Mouse (Mus musculus) forebrain, embryonic 13.5 days (tissue): Measurements from ENCODE around the gene Rgs12. TPM values are rescaled to one million over a fixed set of nuclear protein-coding genes. Genes with fewer than 3 reads are reported as not detected.

Experiments used
- ATAC-seq: fragments of 200-750 bp; cut with Nextera tagmentation; 2 replicates; pipeline ENCODE4 v1.8.0; 2017
- H3K27ac ChIP-seq: fragments of 300-500 bp; sonication (generic); 2 replicates; pipeline ENCODE4 v1.5.1; 2015; ENCODE audit warnings: inconsistent platforms, mild to moderate bottlenecking, moderate library complexity
- H3K27me3 ChIP-seq: fragments of 300-500 bp; sonication (generic); 2 replicates; pipeline ENCODE4 v1.6.1; 2015; ENCODE audit warnings: mild to moderate bottlenecking, inconsistent platforms
- H3K36me3 ChIP-seq: fragments of 300-500 bp; sonication (generic); 2 replicates; pipeline ENCODE4 v1.6.1; 2015; ENCODE audit warnings: mild to moderate bottlenecking, inconsistent platforms; ENCODE audit not compliant: poor library complexity, severe bottlenecking
- H3K4me1 ChIP-seq: fragments of 300-500 bp; sonication (generic); 2 replicates; pipeline ENCODE4 v1.6.1; 2015; ENCODE audit warnings: inconsistent platforms
- H3K4me2 ChIP-seq: fragments of 300-500 bp; sonication (generic); 2 replicates; pipeline ENCODE4 v1.6.1; 2015; ENCODE audit warnings: inconsistent platforms, mild to moderate bottlenecking, moderate library complexity
- H3K4me3 ChIP-seq: fragments of 300-500 bp; sonication (generic); 2 replicates; pipeline ENCODE4 v1.5.1; 2015; ENCODE audit warnings: mild to moderate bottlenecking, inconsistent platforms
- H3K9ac ChIP-seq: fragments of 300-500 bp; sonication (generic); 2 replicates; pipeline ENCODE4 v1.6.1; 2015; ENCODE audit warnings: mild to moderate bottlenecking, inconsistent platforms
- H3K9me3 ChIP-seq: fragments of 300-500 bp; sonication (generic); replicated peaks from 2 replicates; pipeline ENCODE4 v1.6.1; 2016; ENCODE audit warnings: inconsistent platforms
- WGBS: fragments of 180-500 bp; shearing (Covaris S2); methylation state at CpG from one replicate; pipeline ENCODE4 v1.1.7; 2015; 5-methylcytosine and 5-hydroxymethylcytosine counted together
- polyA plus RNA-seq: library from polyadenylated mRNA; unstranded; fragments of >200 nt; fragmentation: Nextera tagmentation; extraction: Ambion mirVana; gene quantifications from 2 replicates; pipeline ENCODE4 v1.2.1, GENCODE M21; 2015

Rgs12 gene
- polyA plus RNA-seq: 64.7 and 71.2 TPM in 2 replicates

GRCm38 (mm10) chr5:34948861-34949760 is at the start of gene Rgs12:
Gene Rgs12, plus strand, starts transcription at chr5:34949445.
- H3K27ac ChIP-seq: peak within 1 kb of the TSS; percentile 94
- peak; percentile 91 for ATAC-seq
- H3K9ac ChIP-seq: peak within 1 kb of the TSS; percentile 98
- peaks cover 5% of the 10 kb centered on the region; the same call in 1 of the 2 replicates for H3K9me3 ChIP-seq
- no peaks in the 10 kb centered on the region for H3K27me3 ChIP-seq
- H3K4me1 ChIP-seq: peaks cover 35% of the 10 kb centered on the region
- H3K4me2 ChIP-seq: peak within 1 kb of the TSS; percentile 79
- H3K4me3 ChIP-seq: peak within 1 kb of the TSS; percentile 88
- H3K36me3 ChIP-seq: peaks cover 16% of the 10 kb centered on the region
- under 1% methylated on average over 82 of the region's 84 CpGs for WGBS

- ATAC-seq: no peak
- Histone ChIP-seq H3K27ac (no peak overlapping the region), H3K9me3 (no peaks in the 10 kb centered on the region), H3K27me3 (no peaks in the 10 kb centered on the region), H3K9ac (no peak overlapping the region), H3K4me2 (no peak overlapping the region), H3K4me1 (0 out of 2 replicates have a peak, but pooled peaks cover 2% of the 10 kb centered on the region), H3K4me3 (no peak overlapping the region), H3K36me3 (peaks cover 88% of the 10 kb centered on the region)
- WGBS: 95% methylated on average over 6 of the region's 6 CpGs
Observed at GRCm38 (mm10) chr5:34899787-34900469, 49.3 kb upstream of the Rgs12 start.

- H3K4me1 ChIP-seq: 0 out of 2 replicates have a peak, but pooled peaks cover 2% of the 10 kb centered on the region
- H3K27me3 ChIP-seq: no peaks in the 10 kb centered on the region
- no peak overlapping the region for H3K4me2 ChIP-seq
- no peak overlapping the region for H3K4me3 ChIP-seq
- H3K9me3 ChIP-seq: no peaks in the 10 kb centered on the region
- peaks cover 89% of the 10 kb centered on the region for H3K36me3 ChIP-seq
- ATAC-seq: no peak
- no peak overlapping the region for H3K27ac ChIP-seq
- H3K9ac ChIP-seq: no peak overlapping the region
Observed at GRCm38 (mm10) chr5:34902371-34902770, 46.9 kb upstream of the Rgs12 start.

GRCm38 (mm10) chr5:34902811-34903385 is 46.3 kb upstream of the Rgs12 start:
- Histone ChIP-seq H3K36me3 (peaks cover 89% of the 10 kb centered on the region), H3K4me1 (0 out of 2 replicates have a peak, but pooled peaks cover 2% of the 10 kb centered on the region), H3K9ac (no peak overlapping the region), H3K4me3 (no peak overlapping the region), H3K27ac (no peak overlapping the region), H3K4me2 (no peak overlapping the region), H3K27me3 (no peaks in the 10 kb centered on the region), H3K9me3 (no peaks in the 10 kb centered on the region)
- ATAC-seq: no peak
- 79% methylated on average over 5 of the region's 5 CpGs for WGBS

DNA sequence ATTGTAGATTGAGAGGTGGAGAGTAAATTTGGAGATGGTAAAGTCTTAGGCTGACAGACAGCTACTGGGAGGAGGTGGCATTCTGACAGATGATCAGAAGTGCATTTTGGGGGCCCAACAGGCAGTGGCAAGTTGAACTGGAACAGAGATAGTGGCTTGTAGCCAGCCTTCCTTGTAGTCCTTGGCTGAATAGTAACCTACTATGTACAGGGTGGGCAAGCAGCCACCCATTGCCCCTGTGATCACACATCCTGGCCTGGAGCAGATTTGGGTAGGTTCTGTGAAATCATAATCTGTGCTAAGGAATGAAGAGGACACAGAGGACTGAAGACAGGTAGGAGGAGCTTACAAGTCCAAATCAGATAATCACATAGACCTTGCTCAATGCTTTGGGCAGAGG is 44.8 kb upstream of the Rgs12 start:
- H3K27ac ChIP-seq: no peak overlapping the region

DNA sequence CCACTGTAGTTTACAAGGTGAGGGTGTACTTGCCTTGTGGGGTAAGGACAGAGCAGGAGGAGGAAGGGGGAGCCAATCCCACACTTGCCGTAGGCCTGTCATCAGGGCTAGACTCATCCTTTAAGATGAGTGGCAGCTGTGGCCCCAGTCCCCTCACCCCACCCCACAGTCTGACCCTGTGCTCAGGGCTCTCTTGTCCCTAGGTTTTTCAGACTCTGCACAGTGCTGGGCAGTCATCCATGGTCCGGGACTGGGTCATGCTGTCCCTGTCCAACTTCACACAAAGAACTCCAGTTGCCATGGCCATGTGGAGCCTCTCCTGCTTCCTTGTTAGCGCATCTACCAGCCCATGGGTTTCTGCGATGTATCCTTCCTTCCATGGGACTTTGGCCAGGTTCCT is 42.0 kb upstream of the Rgs12 start:
- 89% methylated on average over 4 of the region's 4 CpGs for WGBS
- Histone ChIP-seq H3K4me2 (no peak overlapping the region), H3K36me3 (peaks cover 90% of the 10 kb centered on the region), H3K4me3 (no peak overlapping the region), H3K27ac (no peak overlapping the region), H3K9me3 (no peaks in the 10 kb centered on the region), H3K27me3 (no peaks in the 10 kb centered on the region), H3K4me1 (peaks cover 2% of the 10 kb centered on the region; the same call in 1 of the 2 replicates), H3K9ac (no peak overlapping the region)
- no peak for ATAC-seq

More for the DNA sequence above, 44.8 kb upstream of the Rgs12 start:
- Histone ChIP-seq H3K4me3 (no peak overlapping the region), H3K9ac (no peak overlapping the region), H3K27me3 (no peaks in the 10 kb centered on the region), H3K36me3 (peaks cover 90% of the 10 kb centered on the region), H3K4me2 (no peak overlapping the region), H3K4me1 (peaks cover 2% of the 10 kb centered on the region; the same call in 1 of the 2 replicates), H3K9me3 (no peaks in the 10 kb centered on the region)
- no peak for ATAC-seq

DNA sequence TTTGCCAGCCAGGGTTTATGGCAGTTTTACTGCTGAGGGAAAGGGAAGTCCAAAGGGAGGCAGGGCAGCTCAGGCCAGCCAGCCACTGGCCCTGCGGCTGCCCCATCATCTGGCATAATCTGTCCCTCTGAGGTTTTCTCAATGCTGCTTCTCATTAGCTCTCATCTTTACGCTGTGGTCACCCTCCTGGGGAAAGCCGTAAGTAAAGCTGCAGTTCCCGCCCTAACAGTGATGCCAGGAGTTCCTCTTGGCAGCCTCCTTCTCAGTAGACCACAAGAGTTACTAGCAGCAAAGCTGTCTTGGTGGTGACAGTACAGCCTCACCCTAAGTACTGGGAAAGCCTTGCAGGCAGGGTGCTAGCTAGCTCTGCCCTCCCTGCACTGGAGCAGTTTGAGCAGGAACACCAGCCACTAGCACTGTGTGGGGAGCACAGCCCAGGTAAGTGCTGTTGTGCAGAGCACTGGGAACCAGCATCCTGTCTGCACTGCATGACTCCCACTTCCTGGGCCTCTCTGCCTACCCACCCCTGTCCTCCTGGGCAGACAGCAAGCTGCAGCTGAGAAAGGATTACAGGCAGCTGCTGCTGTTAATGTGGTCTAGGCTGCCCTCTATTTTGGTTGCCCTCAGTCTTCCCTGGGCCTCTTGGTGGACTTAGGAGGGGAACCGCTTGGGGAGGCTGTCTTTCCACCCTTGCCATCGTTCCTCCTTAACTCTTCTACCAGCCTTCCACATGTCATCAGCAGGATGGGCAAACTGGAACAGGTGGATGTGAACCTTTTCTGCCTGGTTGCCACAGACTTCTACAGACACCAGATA is 41.1 kb upstream of the Rgs12 start, which contains the start of gene Msantd1:
Gene Msantd1, plus strand, starts transcription at position 103 of the 816 bp plus-strand sequence.
- Histone ChIP-seq H3K27me3 (no peaks in the 10 kb centered on the region), H3K9me3 (no peaks in the 10 kb centered on the region), H3K9ac (no peak within 1 kb of the TSS), H3K36me3 (peaks cover 82% of the 10 kb centered on the region), H3K4me2 (no peak within 1 kb of the TSS), H3K4me1 (peaks cover under 1% of the 10 kb centered on the region; the same call in 1 of the 2 replicates), H3K27ac (no peak within 1 kb of the TSS), H3K4me3 (no peak within 1 kb of the TSS)
- ATAC-seq: no peak
- 86% methylated on average over 6 of the region's 6 CpGs for WGBS

DNA sequence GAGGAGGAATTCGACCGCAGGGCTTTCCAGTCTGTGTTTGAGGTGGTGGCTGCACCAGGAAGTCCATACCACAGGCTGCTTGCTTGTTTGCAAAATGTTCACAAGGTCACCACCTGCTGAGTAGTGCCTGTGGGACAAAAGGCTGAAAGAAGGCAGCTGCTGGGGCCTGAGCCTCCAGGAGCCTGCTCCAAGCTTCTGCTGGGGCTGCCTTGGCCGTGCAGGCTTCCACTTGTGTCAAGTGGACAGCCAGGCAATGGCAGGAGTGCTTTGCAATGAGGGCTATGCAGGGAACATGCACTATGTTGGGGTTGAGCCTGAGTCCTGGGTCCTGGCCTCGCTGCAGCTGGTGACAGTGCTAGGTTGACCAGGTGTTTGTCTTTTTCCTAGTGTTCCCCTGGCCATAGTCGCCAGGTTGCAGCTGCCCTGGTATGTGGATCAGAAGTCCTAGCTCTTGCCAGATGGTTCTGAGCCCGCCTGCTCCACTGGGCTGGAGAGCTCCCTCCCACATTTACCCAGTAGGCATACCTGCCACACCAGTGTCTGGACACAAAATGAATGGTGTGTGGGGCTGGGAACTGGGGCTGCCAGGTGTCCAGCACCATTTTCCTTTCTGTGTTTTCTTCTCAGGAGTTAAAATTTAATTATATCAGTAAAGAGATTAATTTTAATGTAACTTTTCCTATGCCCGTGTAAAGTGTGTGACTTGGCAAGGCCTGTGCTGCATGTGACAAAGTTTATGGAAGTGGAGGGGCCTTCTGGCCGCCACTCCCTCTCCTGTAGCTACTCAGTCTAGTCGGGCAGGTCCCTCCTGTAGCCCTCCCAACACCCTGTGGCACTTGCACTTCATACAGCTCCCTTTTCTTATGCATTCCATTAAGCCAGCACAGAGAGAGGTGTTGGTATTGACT is 40.3 kb upstream of the Rgs12 start:
- Histone ChIP-seq H3K27ac (no peak overlapping the region), H3K9ac (no peak overlapping the region), H3K4me1 (no peaks in the 10 kb centered on the region; the same call in 1 of the 2 replicates), H3K4me2 (no peak overlapping the region), H3K27me3 (no peaks in the 10 kb centered on the region), H3K9me3 (no peaks in the 10 kb centered on the region), H3K36me3 (peaks cover 76% of the 10 kb centered on the region), H3K4me3 (no peak overlapping the region)
- WGBS: 75% methylated on average over 9 of the region's 9 CpGs
- no peak for ATAC-seq

DNA sequence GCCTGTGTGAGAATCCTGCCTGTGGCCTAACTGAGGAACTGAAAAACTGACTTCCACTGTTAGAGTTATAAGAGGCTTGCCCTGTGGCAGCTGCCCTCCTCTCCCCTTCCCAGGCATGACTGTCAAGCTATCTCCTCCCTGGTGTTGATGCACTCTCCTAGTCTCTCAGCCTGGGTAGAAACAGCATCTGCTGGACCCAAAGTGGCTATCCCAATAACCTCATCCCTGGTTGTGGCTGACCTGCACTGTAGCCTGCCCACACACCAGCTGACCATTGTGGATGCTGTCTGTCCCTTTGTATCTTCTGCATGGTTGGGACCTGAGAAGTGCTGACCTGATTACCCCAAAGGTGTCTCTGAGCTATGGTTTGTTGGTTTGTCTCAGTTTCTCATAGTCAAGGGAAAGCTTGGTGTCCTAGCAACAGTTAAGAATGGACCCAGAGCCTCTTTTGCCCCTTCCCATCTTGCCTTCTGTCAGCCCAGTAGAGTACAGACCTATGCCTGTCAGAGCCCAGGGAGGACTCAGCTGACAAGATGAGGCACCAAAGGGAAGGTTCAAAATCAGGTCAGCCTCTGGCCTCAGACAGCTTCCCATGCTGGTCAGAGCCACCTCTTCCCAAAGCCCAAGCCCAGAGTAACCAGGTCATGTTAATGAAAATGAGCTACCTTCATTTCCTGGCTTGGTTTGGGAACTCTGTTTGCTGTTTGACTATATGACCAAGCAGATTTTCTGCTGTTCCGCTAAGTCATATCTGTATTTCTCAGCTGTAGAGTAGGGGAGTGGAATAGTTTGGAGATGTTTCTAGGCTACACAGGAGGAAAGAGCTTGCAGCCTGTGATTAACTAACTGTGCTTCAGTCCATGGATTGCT is 39.4 kb upstream of the Rgs12 start:
- Histone ChIP-seq H3K4me2 (no peak overlapping the region), H3K36me3 (peaks cover 67% of the 10 kb centered on the region), H3K4me3 (no peak overlapping the region), H3K4me1 (no peaks in the 10 kb centered on the region; the same call in 1 of the 2 replicates), H3K9ac (no peak overlapping the region), H3K27ac (no peak overlapping the region), H3K27me3 (no peaks in the 10 kb centered on the region), H3K9me3 (no peaks in the 10 kb centered on the region)
- 89% methylated on average over 1 of the region's 1 CpGs for WGBS
- no peak for ATAC-seq

DNA sequence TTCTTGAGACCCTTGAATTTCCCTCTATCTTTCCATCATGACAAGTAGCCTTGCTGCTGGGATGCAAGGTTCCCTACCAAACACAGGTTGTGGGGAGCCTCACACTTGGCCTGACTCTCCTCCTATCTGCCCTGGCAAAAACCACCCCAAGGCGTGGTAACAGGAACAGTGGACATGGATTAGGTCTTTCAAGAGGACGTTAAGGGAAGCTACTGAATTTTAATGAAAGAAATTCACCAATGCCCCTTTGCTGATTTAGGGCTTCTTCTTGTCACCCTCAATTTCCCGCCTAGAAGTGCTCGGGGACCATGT is 38.8 kb upstream of the Rgs12 start:
- Histone ChIP-seq H3K27me3 (no peaks in the 10 kb centered on the region), H3K9me3 (no peaks in the 10 kb centered on the region), H3K9ac (no peak overlapping the region), H3K27ac (no peak overlapping the region), H3K4me2 (no peak overlapping the region), H3K4me3 (no peak overlapping the region), H3K4me1 (no peaks in the 10 kb centered on the region; the same call in 1 of the 2 replicates), H3K36me3 (peaks cover 61% of the 10 kb centered on the region)
- ATAC-seq: no peak
- WGBS: 80% methylated on average over 4 of the region's 4 CpGs
